Mouse (Mus musculus) megakaryocyte, embryonic 14.5 days (primary cell): ENCODE results near the gene Sh3gl2.

Source experiments
- FLI1 ChIP-seq: IDR thresholded peaks from 2 replicates; pipeline ENCODE4 v1.6.1; 2012; ENCODE audit warnings: low read length, inconsistent platforms, mixed read lengths
- GATA1 ChIP-seq: IDR thresholded peaks from 3 replicates; pipeline ENCODE4 v1.6.1; 2012; ENCODE audit warnings: mixed read lengths, low read length, inconsistent platforms, borderline replicate concordance

GRCm38 (mm10) chr4:85669271-85669670 is 464.3 kb downstream of the Sh3gl2 start:
- no peak for TF ChIP-seq GATA1
- no peak for TF ChIP-seq FLI1
